Comparison of ENCODE assay signal across 8 mouse cellular contexts in the genomic region with DNA sequence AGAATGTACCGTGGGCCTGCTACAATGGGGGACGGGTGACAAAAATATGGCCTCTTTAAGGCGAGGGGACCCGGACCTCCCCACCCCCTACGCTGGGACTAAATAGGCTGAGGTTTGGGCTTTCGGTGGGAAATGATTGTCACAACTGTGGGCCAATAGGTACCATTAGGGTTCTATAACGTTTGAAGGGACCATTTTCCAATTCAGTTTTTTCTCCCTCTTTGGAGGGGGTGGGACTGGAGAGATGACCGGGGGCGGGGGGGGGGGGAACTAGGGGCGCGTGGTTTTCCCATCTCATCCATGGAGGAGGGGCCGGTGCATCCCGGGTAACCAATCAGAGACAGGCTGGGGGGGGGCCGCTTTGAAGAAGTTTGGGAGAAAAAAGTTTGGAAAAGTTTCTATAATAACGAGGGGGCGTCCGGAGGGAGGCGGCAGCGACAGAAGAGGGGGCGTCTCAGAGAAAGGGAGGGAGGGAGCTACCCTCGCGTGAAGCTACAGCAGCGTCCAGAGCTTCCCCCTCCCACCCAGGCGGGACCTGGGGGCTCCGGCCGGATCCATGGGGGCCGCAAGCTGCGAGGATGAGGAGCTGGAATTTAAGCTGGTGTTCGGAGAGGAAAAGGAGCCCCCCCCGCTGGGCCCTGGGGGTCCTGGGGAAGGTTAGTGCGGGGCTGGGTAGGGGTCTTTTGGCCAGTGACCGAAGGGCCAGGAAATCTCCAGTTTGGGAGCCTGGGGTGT. TPM values are rescaled to one million over a fixed set of nuclear protein-coding genes. Genes with fewer than 3 reads are reported as not detected.
DNase-seq lines count a peak whose midpoint lies in the region; ATAC-seq and TF ChIP-seq lines count a peak whose summit lies in the region.

No protein-coding gene starts in this region.

- no peaks in the 10 kb centered on the region for H3K9me3 ChIP-seq in intestine, embryonic 16.5 days (ENCODE audit: control insufficient read depth, low read length)
- no peaks in the 10 kb centered on the region for H3K9me3 ChIP-seq in lung, postnatal 0 days (ENCODE audit: low read length)
- H3K9me3 ChIP-seq in stomach, postnatal 0 days (ENCODE audit: control insufficient read depth, low read length), result no peaks in the 10 kb centered on the region

- peak; percentile 8; the same call in 1 of the 2 replicates for ATAC-seq in intestine, embryonic 16.5 days
- peak; percentile 20 for ATAC-seq in lung, postnatal 0 days
- peak; percentile 25; the same call in 1 of the 2 replicates for ATAC-seq in stomach, postnatal 0 days (ENCODE audit: low FRiP score, low TSS enrichment)

- H3K27ac ChIP-seq in cortical plate, adult 2 months (ENCODE audit: insufficient read depth, low read length), result no peak overlapping the region
- peak overlapping the region; percentile 96 for H3K27ac ChIP-seq in intestine, embryonic 16.5 days (ENCODE audit: low read length)
- peak overlapping the region; percentile 98 for H3K27ac ChIP-seq in lung, postnatal 0 days (ENCODE audit: low read length)
- H3K27ac ChIP-seq in stomach, postnatal 0 days (replicated peaks), result peak overlapping the region; percentile 95

- H3K27me3 ChIP-seq in intestine, embryonic 16.5 days (replicated peaks; ENCODE audit: control insufficient read depth, insufficient read depth, low read length), result peaks cover 9% of the 10 kb centered on the region; the same call in 1 of the 2 replicates
- H3K27me3 ChIP-seq in lung, postnatal 0 days (replicated peaks; ENCODE audit: insufficient read depth, low read length), result no peaks in the 10 kb centered on the region
- H3K27me3 ChIP-seq in stomach, postnatal 0 days (ENCODE audit: control insufficient read depth, insufficient read depth, low read length), result no peaks in the 10 kb centered on the region

- TF ChIP-seq CTCF in cortical plate, adult 2 months (IDR thresholded peaks at IDR 0.05; ENCODE audit: extremely low read depth, insufficient read depth, low read length), result no peak
- no peak for TF ChIP-seq CTCF in lung, postnatal 0 days (IDR thresholded peaks at IDR 0.05)
- TF ChIP-seq CTCF in stomach, postnatal 0 days (IDR thresholded peaks at IDR 0.05; ENCODE audit: low read depth), result no peak

- no peak for TF ChIP-seq EP300 in lung, postnatal 0 days (IDR thresholded peaks at IDR 0.05)
- TF ChIP-seq EP300 in stomach, postnatal 0 days (optimal IDR thresholded peaks at IDR 0.05), result no peak

- peak overlapping the region; percentile 95 for H3K4me2 ChIP-seq in intestine, embryonic 16.5 days (ENCODE audit: low read depth, low read length)
- peak overlapping the region; percentile 91 for H3K4me2 ChIP-seq in lung, postnatal 0 days (replicated peaks; ENCODE audit: low read depth, low read length)
- peak overlapping the region; percentile 86 for H3K4me2 ChIP-seq in stomach, postnatal 0 days (replicated peaks; ENCODE audit: low read depth)

- 3% methylated on average over 30 of the region's 32 CpGs for WGBS in intestine, embryonic 16.5 days
- WGBS in lung, postnatal 0 days, result under 1% methylated on average over 31 of the region's 32 CpGs
- WGBS in stomach, postnatal 0 days, result 3% methylated on average over 28 of the region's 32 CpGs

- H3K4me3 ChIP-seq in cortical plate, adult 2 months (ENCODE audit: insufficient read depth, low read length), result peak overlapping the region; percentile 12; the same call in 1 of the 2 replicates
- peak overlapping the region; percentile 67 for H3K4me3 ChIP-seq in intestine, embryonic 16.5 days (ENCODE audit: low read length)
- peak overlapping the region; percentile 57 for H3K4me3 ChIP-seq in lung, postnatal 0 days (ENCODE audit: low read depth, low read length)
- H3K4me3 ChIP-seq in stomach, postnatal 0 days (ENCODE audit: low read depth, low read length), result peak overlapping the region; percentile 52

- H3K36me3 ChIP-seq in intestine, embryonic 16.5 days (ENCODE audit: control insufficient read depth, insufficient read depth, low read length), result no peaks in the 10 kb centered on the region
- no peaks in the 10 kb centered on the region for H3K36me3 ChIP-seq in lung, postnatal 0 days (ENCODE audit: insufficient read depth, low read length)
- H3K36me3 ChIP-seq in stomach, postnatal 0 days (ENCODE audit: control insufficient read depth, insufficient read depth, low read length), result no peaks in the 10 kb centered on the region

- peak; percentile 46 to 76 for DNase-seq in adrenal gland, adult (ENCODE audit: inconsistent age in 2 of 2, low spot score in 1 of 2)
- no peak for DNase-seq in adrenal gland, adult 8-10 months
- peak; percentile 45 to 61 for DNase-seq in gastrocnemius, postnatal 36 days
- peak; percentile 85 for DNase-seq in lung, postnatal 0 days (ENCODE audit: low spot score)
- peak; percentile 62 for DNase-seq in stomach, postnatal 0 days (ENCODE audit: low spot score)
- no peak for DNase-seq in cerebellum, adult 9-11 months

- intact Hi-C loops in gastrocnemius, postnatal 36 days (cut with DNase I), result loop anchor here (5.0 kb wide), 1 partner anchor 93 kb away; no protein-coding TSS in a partner anchor

- peak overlapping the region; percentile 83 for H3K9ac ChIP-seq in intestine, embryonic 16.5 days (ENCODE audit: low read depth, low read length)
- peak overlapping the region; percentile 82 for H3K9ac ChIP-seq in lung, postnatal 0 days (replicated peaks; ENCODE audit: low read depth)
- H3K9ac ChIP-seq in stomach, postnatal 0 days (ENCODE audit: low read length), result peak overlapping the region; percentile 75

- TF ChIP-seq POLR2A in cortical plate, adult 2 months (IDR thresholded peaks at IDR 0.05; ENCODE audit: extremely low read depth, insufficient read depth, low read length), result no peak

- no peaks in the 10 kb centered on the region for H3K4me1 ChIP-seq in cortical plate, adult 2 months (ENCODE audit: control insufficient read depth, insufficient read depth, low read length)
- H3K4me1 ChIP-seq in intestine, embryonic 16.5 days (ENCODE audit: control insufficient read depth, insufficient read depth, low read length), result peaks cover 26% of the 10 kb centered on the region
- H3K4me1 ChIP-seq in lung, postnatal 0 days (ENCODE audit: insufficient read depth, low read depth, low read length), result peaks cover 3% of the 10 kb centered on the region; the same call in 1 of the 2 replicates
- H3K4me1 ChIP-seq in stomach, postnatal 0 days (replicated peaks; ENCODE audit: control insufficient read depth, insufficient read depth), result no peaks in the 10 kb centered on the region

RNA-seq across cellular contexts. Expression of a gene that starts 1.7 kb away (rescaled TPM):
- total RNA-seq in adrenal gland, adult 8-10 months (2022), result 10 to 100 TPM; 23.3 to 45.1 (median 31.1) TPM
- 1.8 and 2.0 TPM in 2 replicates for polyA plus RNA-seq in cortical plate, adult 2 months (2012; rRNA removed)
- 1 to 10 TPM; 3.3 TPM for total RNA-seq in gastrocnemius, postnatal 36 days (2021)
- 21.1 and 21.2 TPM in 2 replicates for polyA plus RNA-seq in intestine, embryonic 16.5 days (2015; fragmentation: Nextera tagmentation; extraction: Ambion mirVana)
- polyA plus RNA-seq in lung, postnatal 0 days (2015; fragmentation: Nextera tagmentation; extraction: Ambion mirVana), result 17.1 and 18.1 TPM in 2 replicates
- 11.2 and 12.5 TPM in 2 replicates for polyA plus RNA-seq in stomach, postnatal 0 days (2015; fragmentation: Nextera tagmentation; extraction: Ambion mirVana)

RNA-seq across cellular contexts. Expression of a gene that starts 29.2 kb away (rescaled TPM):
- 10 to 100 TPM; 14.3 to 23.2 (median 17.2) TPM for total RNA-seq in adrenal gland, adult 8-10 months (2022)
- polyA plus RNA-seq in cortical plate, adult 2 months (2012; rRNA removed), result 2.6 and 2.8 TPM in 2 replicates
- 1 to 10 TPM; 2.1 to 2.7 TPM for total RNA-seq in gastrocnemius, postnatal 36 days (2021)
- 12.6 and 13.6 TPM in 2 replicates for polyA plus RNA-seq in intestine, embryonic 16.5 days (2015; fragmentation: Nextera tagmentation; extraction: Ambion mirVana)
- 4.2 and 4.7 TPM in 2 replicates for polyA plus RNA-seq in lung, postnatal 0 days (2015; fragmentation: Nextera tagmentation; extraction: Ambion mirVana)
- polyA plus RNA-seq in stomach, postnatal 0 days (2015; fragmentation: Nextera tagmentation; extraction: Ambion mirVana), result 2.8 and 3.2 TPM in 2 replicates

RNA-seq across cellular contexts. Expression of a gene that starts 36.0 kb away (rescaled TPM):
- total RNA-seq in adrenal gland, adult 8-10 months (2022), result 1 to 10 TPM; 3.0 to 6.2 (median 5.8) TPM
- 0.66 and 1.0 TPM in 2 replicates for polyA plus RNA-seq in cortical plate, adult 2 months (2012; rRNA removed)
- under 1 TPM; 0.59 to 0.67 TPM for total RNA-seq in gastrocnemius, postnatal 36 days (2021)
- polyA plus RNA-seq in intestine, embryonic 16.5 days (2015; fragmentation: Nextera tagmentation; extraction: Ambion mirVana), result 51.2 and 55.8 TPM in 2 replicates
- polyA plus RNA-seq in lung, postnatal 0 days (2015; fragmentation: Nextera tagmentation; extraction: Ambion mirVana), result 16.2 and 24.2 TPM in 2 replicates
- 8.7 and 13.2 TPM in 2 replicates for polyA plus RNA-seq in stomach, postnatal 0 days (2015; fragmentation: Nextera tagmentation; extraction: Ambion mirVana)

RNA-seq across cellular contexts. Expression of a gene that starts 40.8 kb away (rescaled TPM):
- total RNA-seq in adrenal gland, adult 8-10 months (2022), result 1 to 10 TPM; 5.2 to 9.1 (median 7.8) TPM
- polyA plus RNA-seq in cortical plate, adult 2 months (2012; rRNA removed), result 3.4 and 4.4 TPM in 2 replicates
- total RNA-seq in gastrocnemius, postnatal 36 days (2021), result 1 to 10 TPM; 5.3 to 6.5 TPM
- polyA plus RNA-seq in intestine, embryonic 16.5 days (2015; fragmentation: Nextera tagmentation; extraction: Ambion mirVana), result 6.5 and 6.6 TPM in 2 replicates
- 29.3 and 33.3 TPM in 2 replicates for polyA plus RNA-seq in lung, postnatal 0 days (2015; fragmentation: Nextera tagmentation; extraction: Ambion mirVana)
- polyA plus RNA-seq in stomach, postnatal 0 days (2015; fragmentation: Nextera tagmentation; extraction: Ambion mirVana), result 2.3 and 2.5 TPM in 2 replicates

RNA-seq across cellular contexts. Expression of a gene that starts 58.9 kb away (rescaled TPM):
- total RNA-seq in adrenal gland, adult 8-10 months (2022), result under 1 TPM; 0.31 to 0.75 (median 0.43) TPM
- polyA plus RNA-seq in cortical plate, adult 2 months (2012; rRNA removed), result 0.25 and 0.45 TPM in 2 replicates
- not detected for total RNA-seq in gastrocnemius, postnatal 36 days (2021)
- 1.0 and 1.1 TPM in 2 replicates for polyA plus RNA-seq in intestine, embryonic 16.5 days (2015; fragmentation: Nextera tagmentation; extraction: Ambion mirVana)
- polyA plus RNA-seq in lung, postnatal 0 days (2015; fragmentation: Nextera tagmentation; extraction: Ambion mirVana), result 4.1 and 4.6 TPM in 2 replicates
- polyA plus RNA-seq in stomach, postnatal 0 days (2015; fragmentation: Nextera tagmentation; extraction: Ambion mirVana), result 1.8 TPM in 2 replicates

Comparison
In these comparisons a context has a peak if more than half of its experiments do, and no peak if none do; other contexts are left out.
1. DNase-seq: peak in adrenal gland, adult (2 of 2), gastrocnemius, postnatal 36 days (2 of 2), lung, postnatal 0 days (single experiment) and stomach, postnatal 0 days (single experiment); none in adrenal gland, adult 8-10 months (single experiment) and cerebellum, adult 9-11 months (single experiment).
2. H3K4me3 ChIP-seq: peak in every context shown above with its lines; median percentile 67 in intestine, embryonic 16.5 days; 57 in lung, postnatal 0 days; 52 in stomach, postnatal 0 days; 12 in cortical plate, adult 2 months.
3. Peak in every context shown above with its lines, with median percentiles within 50 percentile points of each other: ATAC-seq, H3K4me2 ChIP-seq and H3K9ac ChIP-seq.